Mouse (Mus musculus) layer of hippocampus, adult 6 months (tissue): Measurements from ENCODE around the gene Glra3. TPM values are rescaled to one million over a fixed set of nuclear protein-coding genes. Genes with fewer than 3 reads are reported as not detected.

Source experiments
- long read RNA-seq, 2 experiments: library from polyadenylated mRNA; unstranded; transcript quantifications; one replicate each; pipeline ENCODE4 v2.0.0; 2019 to 2020
- polyA plus RNA-seq: library from polyadenylated mRNA; unstranded; fragments of <200 nt; fragmentation: Nextera tagmentation; gene quantifications from 2 replicates; pipeline ENCODE4 v1.2.3, GENCODE M21; 2021

The Glra3 gene
- polyA plus RNA-seq = 0.88 and 1.1 TPM in 2 replicates
- long read RNA-seq, experiment 1, partial matches to known transcripts = 0 of 2 reads
- long read RNA-seq, experiment 1, other reads (novel, unspliced or antisense) = 2 of 2 reads
- long read RNA-seq, experiment 2, full-length matches to known transcripts = 4 of 8 reads
- long read RNA-seq, experiment 2, partial matches to known transcripts = 0 of 8 reads
- long read RNA-seq, experiment 2, other reads (novel, unspliced or antisense) = 4 of 8 reads

DNA sequence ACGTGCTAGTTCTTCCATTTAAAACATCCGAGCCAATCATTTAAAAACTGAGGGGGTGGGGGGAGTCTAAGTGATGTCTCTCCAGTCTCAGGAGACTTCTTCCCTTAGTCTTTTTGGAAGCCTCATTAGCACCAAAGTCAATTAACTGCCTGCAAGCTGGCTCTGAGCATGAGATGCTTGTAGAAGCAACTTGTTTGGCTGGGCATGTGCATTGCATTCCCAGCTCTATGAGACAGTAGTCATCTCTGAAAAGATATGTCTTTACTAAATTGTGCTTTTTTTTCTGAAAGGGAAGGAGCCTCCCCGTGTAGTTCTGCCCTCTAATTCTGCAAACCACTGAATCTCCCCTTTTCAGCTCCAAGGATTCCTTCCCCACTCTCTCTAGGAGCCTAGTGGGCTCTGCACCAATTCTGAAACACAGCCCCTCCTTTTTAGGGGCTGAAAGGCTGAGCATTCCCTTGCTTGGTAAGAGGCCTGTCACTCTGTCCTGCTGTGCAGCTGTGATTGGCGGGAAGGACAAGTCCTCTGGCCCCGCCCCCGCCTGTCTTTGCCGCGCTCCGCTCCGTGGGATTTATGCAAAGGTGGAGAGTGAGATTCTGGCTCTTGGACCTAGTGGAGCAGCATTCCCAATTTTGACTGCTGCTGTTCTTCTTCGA, at the start of gene Glra3:
Gene Glra3 (plus strand): TSS at position 591 of the 656 bp plus-strand sequence.

DNA sequence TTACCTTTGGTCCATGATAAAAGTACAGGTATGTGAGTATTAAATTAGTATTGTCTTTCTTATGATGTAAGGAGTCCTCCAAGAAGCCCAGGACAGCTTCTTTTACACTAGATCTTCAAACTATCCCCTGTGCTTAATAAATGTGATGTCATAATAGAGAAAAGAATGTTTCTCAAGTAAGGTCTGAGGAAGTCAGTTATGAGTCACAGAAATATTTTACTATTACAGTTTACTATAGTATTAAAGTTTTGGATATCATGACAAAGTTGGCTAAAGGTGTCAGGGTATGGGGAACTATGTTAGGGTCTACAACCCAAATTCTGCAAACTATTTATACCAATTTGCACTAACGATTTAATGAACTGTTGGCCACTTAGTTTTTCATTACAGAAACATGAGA, 33.4 kb upstream of the Glra3 start, which contains the start of gene Adam29:
Gene Adam29 (minus strand): TSS at position 101 of the 400 bp plus-strand sequence.

Other genes starting within 250 kb of the Glra3 start
- gene Adam29, start 33.5 kb upstream of the Glra3 start, polyA plus RNA-seq = not detected in 2 replicates